Mouse (Mus musculus): ENCODE measurements at regions not wholly inside any gene's neighbourhood (a gene's known extent, or its start where the extent isn't known, plus 50 kb on each side); places are given as distances from the start of the nearest gene placed in this dataset.
"Not testable (repeated sequence)": the region's sequence is repeated elsewhere in the genome, so short reads cannot be mapped to it uniquely, and the experiment has no call there.

DNA sequence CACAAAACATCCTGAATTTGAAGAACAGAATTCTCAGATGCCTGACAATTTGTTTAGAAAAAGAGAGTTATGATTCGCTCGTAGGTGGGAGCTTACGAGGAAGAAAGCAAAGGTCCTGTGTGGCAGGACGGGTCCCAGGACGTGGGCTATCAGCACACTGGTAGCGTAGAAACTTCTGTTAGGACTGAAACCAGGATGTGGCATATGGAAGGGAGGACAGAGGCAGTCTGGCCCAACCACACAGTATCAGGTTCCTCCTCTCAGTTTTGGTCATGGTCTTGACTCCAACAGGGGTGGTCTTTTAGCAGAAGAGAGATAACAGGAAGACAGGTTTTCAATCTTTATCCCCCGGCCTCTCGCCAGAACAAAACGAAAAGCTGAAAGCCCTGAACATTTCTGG lies 130.1 kb downstream of the Gxylt1 start:
- H3K27me3 ChIP-seq (ENCODE audit: insufficient read depth, low read length) = no peaks in the 10 kb centered on the region
- no peaks in the 10 kb centered on the region for H3K36me3 ChIP-seq (ENCODE audit: insufficient read depth, low read length)
- TF ChIP-seq NANOG (IDR thresholded peaks at IDR 0.05; ENCODE audit: borderline replicate concordance, low read length) (no peak), CTCF (conservative IDR thresholded peaks at IDR 0.05; ENCODE audit: low read length) (no peak), POU5F1 (IDR thresholded peaks at IDR 0.05; ENCODE audit: borderline replicate concordance, low read length) (no peak)
- no peak overlapping the region for H3K4me3 ChIP-seq (replicated peaks; ENCODE audit: low read length)
- H3K9me3 ChIP-seq (ENCODE audit: low read length) = no peaks in the 10 kb centered on the region
- H3K4me1 ChIP-seq (replicated peaks; ENCODE audit: low read depth, low read length) = peaks cover 19% of the 10 kb centered on the region

DNA sequence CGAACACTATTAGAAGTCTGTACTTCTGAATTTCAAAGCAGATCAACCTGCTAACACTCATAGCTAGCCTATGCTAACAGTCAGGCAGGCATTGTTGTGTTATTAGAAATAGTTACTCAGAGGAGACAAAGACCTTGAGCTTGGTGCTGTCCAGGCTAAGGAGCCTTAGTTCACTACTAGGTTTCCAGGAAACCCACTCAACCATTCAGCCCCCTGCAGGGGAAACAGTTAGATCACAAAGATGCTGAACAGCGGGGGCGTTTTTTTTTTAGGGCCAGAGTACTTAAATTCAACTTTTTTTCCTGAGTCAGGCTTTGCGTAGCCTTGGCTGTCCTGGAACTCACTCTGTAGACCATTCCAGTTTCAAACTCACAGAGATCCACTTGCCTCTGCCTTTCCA lies 130.7 kb downstream of the Gxylt1 start:
- TF ChIP-seq NANOG (IDR thresholded peaks at IDR 0.05; ENCODE audit: borderline replicate concordance, low read length) (peak; percentile 77), CTCF (conservative IDR thresholded peaks at IDR 0.05; ENCODE audit: low read length) (no peak)
- H3K36me3 ChIP-seq (ENCODE audit: insufficient read depth, low read length) = no peaks in the 10 kb centered on the region

DNA sequence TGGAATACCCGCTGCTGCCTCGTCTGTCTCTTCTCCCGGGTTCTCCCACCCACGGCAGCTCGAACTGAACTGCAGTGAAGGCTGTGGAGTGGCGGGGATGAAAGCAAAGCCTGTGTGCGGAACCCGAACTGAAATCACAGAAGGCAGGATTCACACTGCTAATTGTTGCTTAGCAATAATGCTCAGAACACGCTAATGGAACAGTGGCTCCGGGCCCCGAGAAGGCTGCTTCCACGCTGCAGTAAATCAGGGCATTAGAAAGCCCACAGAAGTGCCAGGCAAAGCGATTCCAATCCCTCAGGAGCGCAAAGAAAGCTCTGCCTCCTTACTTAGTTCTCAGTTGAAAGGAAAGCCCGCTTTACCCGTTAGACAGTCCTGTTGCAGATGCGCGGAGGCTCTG lies 141.6 kb downstream of the Gxylt1 start:
- Histone ChIP-seq H3K9me3 (ENCODE audit: low read length) (peaks cover 11% of the 10 kb centered on the region; the same call in 1 of the 2 replicates), H3K27me3 (ENCODE audit: insufficient read depth, low read length) (peaks cover 6% of the 10 kb centered on the region; the same call in 1 of the 2 replicates), H3K36me3 (ENCODE audit: insufficient read depth, low read length) (no peaks in the 10 kb centered on the region), H3K4me1 (replicated peaks; ENCODE audit: low read depth, low read length) (peaks cover 16% of the 10 kb centered on the region; the same call in 1 of the 2 replicates), H3K4me3 (replicated peaks; ENCODE audit: low read length) (peak overlapping the region; percentile 46)
- no peak for TF ChIP-seq POU5F1 (IDR thresholded peaks at IDR 0.05; ENCODE audit: borderline replicate concordance, low read length)
- TF ChIP-seq NANOG (IDR thresholded peaks at IDR 0.05; ENCODE audit: borderline replicate concordance, low read length) = no peak
- no peak for TF ChIP-seq CTCF (conservative IDR thresholded peaks at IDR 0.05; ENCODE audit: low read length)

More for the DNA sequence above, 130.7 kb downstream of the Gxylt1 start:
- Histone ChIP-seq H3K4me1 (replicated peaks; ENCODE audit: low read depth, low read length) (peaks cover 19% of the 10 kb centered on the region), H3K27me3 (ENCODE audit: insufficient read depth, low read length) (no peaks in the 10 kb centered on the region), H3K9me3 (ENCODE audit: low read length) (no peaks in the 10 kb centered on the region), H3K4me3 (replicated peaks; ENCODE audit: low read length) (no peak overlapping the region)

DNA sequence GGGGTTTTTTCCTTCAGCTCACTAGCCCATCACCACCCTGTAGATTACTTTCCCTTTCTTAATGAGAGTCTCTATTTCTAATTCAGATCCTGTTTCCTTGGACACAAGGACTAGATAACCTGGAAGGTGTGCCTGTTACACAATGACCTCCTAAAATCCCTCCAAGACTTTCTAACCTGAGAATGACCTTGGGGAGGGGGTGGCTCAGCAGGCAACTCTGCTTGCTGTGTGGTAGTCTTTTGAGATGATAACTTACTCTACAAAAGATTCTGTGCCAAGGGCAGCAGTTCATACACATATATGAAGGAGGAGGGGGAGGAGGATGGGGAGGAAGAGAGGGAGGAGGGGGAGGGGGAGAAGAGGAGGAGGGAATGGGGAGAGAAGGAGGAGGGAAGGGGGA lies 143.9 kb downstream of the Gxylt1 start:
- Histone ChIP-seq H3K9me3 (ENCODE audit: low read length) (peaks cover 11% of the 10 kb centered on the region; the same call in 1 of the 2 replicates), H3K4me3 (replicated peaks; ENCODE audit: low read length) (no peak overlapping the region), H3K36me3 (ENCODE audit: insufficient read depth, low read length) (no peaks in the 10 kb centered on the region), H3K27me3 (ENCODE audit: insufficient read depth, low read length) (peaks cover 6% of the 10 kb centered on the region; the same call in 1 of the 2 replicates), H3K4me1 (replicated peaks; ENCODE audit: low read depth, low read length) (peaks cover 16% of the 10 kb centered on the region; the same call in 1 of the 2 replicates)
- TF ChIP-seq CTCF (conservative IDR thresholded peaks at IDR 0.05; ENCODE audit: low read length) = no peak
- TF ChIP-seq NANOG (IDR thresholded peaks at IDR 0.05; ENCODE audit: borderline replicate concordance, low read length) = peak; percentile 38; the same call in 1 of the 2 replicates

DNA sequence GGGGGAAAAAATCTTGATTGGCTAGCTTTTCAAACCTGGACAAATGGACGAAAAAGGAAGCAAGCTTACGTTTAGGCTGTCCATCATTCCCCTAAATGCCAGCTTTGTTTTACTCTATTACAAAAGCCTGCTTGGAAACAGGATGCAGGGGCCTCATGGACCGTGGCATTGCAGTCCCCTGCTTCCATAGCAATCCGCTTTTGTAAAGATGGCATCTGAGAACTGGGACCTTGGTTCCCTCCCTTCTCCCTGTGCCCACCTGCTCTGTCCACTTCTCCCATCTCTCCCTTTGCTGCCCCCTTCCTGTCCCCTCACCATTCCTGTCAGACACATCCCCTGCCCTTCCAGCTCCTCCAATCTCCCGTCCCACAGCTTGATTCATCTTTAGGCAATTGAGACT lies 149.7 kb downstream of the Gxylt1 start:
- no peak for TF ChIP-seq NANOG (IDR thresholded peaks at IDR 0.05; ENCODE audit: borderline replicate concordance, low read length)
- no peak for TF ChIP-seq POU5F1 (IDR thresholded peaks at IDR 0.05; ENCODE audit: borderline replicate concordance, low read length)
- TF ChIP-seq CTCF (conservative IDR thresholded peaks at IDR 0.05; ENCODE audit: low read length) = no peak
- no peak overlapping the region for H3K4me3 ChIP-seq (replicated peaks; ENCODE audit: low read length)
- no peaks in the 10 kb centered on the region for H3K36me3 ChIP-seq (ENCODE audit: insufficient read depth, low read length)
- H3K4me1 ChIP-seq (replicated peaks; ENCODE audit: low read depth, low read length) = no peaks in the 10 kb centered on the region
- no peaks in the 10 kb centered on the region for H3K27me3 ChIP-seq (ENCODE audit: insufficient read depth, low read length)
- H3K9me3 ChIP-seq (ENCODE audit: low read length) = peaks cover 5% of the 10 kb centered on the region; the same call in 1 of the 2 replicates

DNA sequence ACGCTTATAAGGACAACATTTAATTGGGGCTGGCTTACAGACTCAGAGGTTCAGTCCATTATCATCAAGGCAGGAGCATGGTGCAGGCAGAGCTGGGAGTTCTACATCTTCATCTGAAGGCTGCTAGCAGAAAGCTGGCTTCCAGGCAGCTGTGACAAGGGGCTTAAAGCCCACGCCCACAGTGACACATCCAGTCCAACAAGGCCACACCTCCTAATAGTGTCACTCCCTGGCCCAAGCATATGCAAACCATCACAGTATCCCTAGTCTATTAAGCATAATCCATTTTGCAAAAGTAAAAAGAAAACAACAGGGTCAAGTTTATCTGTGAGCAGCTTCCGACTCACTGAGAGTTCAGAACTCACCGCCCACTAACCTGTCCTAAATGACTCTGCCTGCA lies 153.8 kb downstream of the Gxylt1 start:
- Histone ChIP-seq H3K4me1 (replicated peaks; ENCODE audit: low read depth, low read length) (no peaks in the 10 kb centered on the region; the same call in 1 of the 2 replicates), H3K27me3 (ENCODE audit: insufficient read depth, low read length) (peaks cover 6% of the 10 kb centered on the region; the same call in 1 of the 2 replicates), H3K9me3 (ENCODE audit: low read length) (peaks cover 5% of the 10 kb centered on the region; the same call in 1 of the 2 replicates), H3K36me3 (ENCODE audit: insufficient read depth, low read length) (no peaks in the 10 kb centered on the region), H3K4me3 (replicated peaks; ENCODE audit: low read length) (no peak overlapping the region)
- TF ChIP-seq NANOG (IDR thresholded peaks at IDR 0.05; ENCODE audit: borderline replicate concordance, low read length) (no peak), POU5F1 (IDR thresholded peaks at IDR 0.05; ENCODE audit: borderline replicate concordance, low read length) (no peak), CTCF (conservative IDR thresholded peaks at IDR 0.05; ENCODE audit: low read length) (no peak)

DNA sequence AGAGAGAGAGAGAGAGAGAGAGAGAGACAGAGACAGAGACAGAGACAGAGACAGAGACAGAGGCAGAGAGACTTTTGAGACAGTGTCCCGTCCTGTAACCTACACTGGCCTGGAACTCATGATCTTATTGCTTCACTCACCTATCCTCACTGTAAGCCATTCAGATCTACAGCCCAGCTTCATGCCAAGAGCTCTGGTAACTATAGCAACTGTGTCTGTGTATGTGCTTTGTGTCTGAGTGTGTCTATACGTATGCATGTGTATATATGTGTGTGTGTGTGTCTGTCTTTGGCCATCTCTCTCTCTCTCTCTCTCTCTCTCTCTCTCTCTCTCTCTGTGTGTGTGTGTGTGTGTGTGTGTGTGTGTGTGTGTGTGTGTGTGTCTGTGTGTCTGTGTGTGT lies 157.2 kb downstream of the Gxylt1 start:
- not testable (repeated sequence) for H3K36me3 ChIP-seq (ENCODE audit: insufficient read depth, low read length); H3K27me3 ChIP-seq (ENCODE audit: insufficient read depth, low read length); H3K4me3 ChIP-seq (replicated peaks; ENCODE audit: low read length); H3K4me1 ChIP-seq (replicated peaks; ENCODE audit: low read depth, low read length)
- H3K9me3 ChIP-seq (ENCODE audit: low read length) = peaks cover 23% of the 10 kb centered on the region

DNA sequence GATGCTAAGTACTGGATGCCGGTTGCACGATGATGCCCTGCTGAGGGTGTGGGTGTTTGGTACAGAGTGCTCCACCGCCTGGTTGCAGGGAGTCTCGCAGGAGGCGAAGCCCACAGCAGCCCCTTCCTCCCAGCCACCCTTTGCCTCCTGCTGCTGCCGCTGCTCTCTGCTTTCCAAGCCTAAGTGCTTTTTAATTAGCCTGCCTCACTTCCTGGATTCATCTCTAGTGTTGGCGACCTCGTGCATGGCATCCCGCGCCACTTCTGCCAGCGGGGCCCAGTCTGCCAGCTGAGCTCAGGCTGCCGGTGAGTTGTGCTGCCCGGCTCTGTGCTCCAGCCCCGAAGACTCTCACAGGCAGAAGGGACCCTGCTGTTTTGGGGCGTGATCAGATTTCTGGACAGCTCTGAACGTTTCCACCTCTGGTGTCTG lies 159.3 kb downstream of the Gxylt1 start:
- peaks cover 23% of the 10 kb centered on the region for H3K9me3 ChIP-seq (ENCODE audit: low read length)
- H3K27me3 ChIP-seq (ENCODE audit: insufficient read depth, low read length) = peaks cover 6% of the 10 kb centered on the region; the same call in 1 of the 2 replicates
- TF ChIP-seq NANOG (IDR thresholded peaks at IDR 0.05; ENCODE audit: borderline replicate concordance, low read length) = no peak
- TF ChIP-seq CTCF (conservative IDR thresholded peaks at IDR 0.05; ENCODE audit: low read length) = no peak
- TF ChIP-seq POU5F1 (IDR thresholded peaks at IDR 0.05; ENCODE audit: borderline replicate concordance, low read length) = no peak
- H3K4me1 ChIP-seq (replicated peaks; ENCODE audit: low read depth, low read length) = no peaks in the 10 kb centered on the region; the same call in 1 of the 2 replicates
- H3K36me3 ChIP-seq (ENCODE audit: insufficient read depth, low read length) = no peaks in the 10 kb centered on the region
- peak overlapping the region; percentile 63 for H3K4me3 ChIP-seq (replicated peaks; ENCODE audit: low read length)

DNA sequence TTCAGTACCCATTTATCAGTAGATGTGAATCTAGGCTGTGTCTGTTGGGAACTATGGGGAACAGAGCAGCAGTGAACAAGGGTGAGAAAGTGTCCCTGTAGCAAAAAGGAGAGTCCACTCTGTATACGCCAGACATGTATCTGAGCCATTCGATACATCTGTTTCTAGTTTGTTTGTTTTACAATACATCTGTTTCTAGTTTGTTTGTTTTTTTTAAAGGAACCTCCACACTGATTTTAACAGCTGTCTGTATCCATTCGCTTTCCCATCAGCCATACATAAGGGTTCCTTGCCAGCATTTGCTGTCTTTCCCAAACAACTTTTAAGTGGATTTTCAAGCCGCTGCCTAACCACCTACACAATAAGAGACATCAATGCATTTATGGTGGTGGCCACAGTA lies 170.0 kb downstream of the Gxylt1 start:
- Histone ChIP-seq H3K36me3 (ENCODE audit: insufficient read depth, low read length) (no peaks in the 10 kb centered on the region), H3K9me3 (ENCODE audit: low read length) (no peaks in the 10 kb centered on the region), H3K27me3 (ENCODE audit: insufficient read depth, low read length) (no peaks in the 10 kb centered on the region), H3K4me3 (replicated peaks; ENCODE audit: low read length) (no peak overlapping the region), H3K4me1 (replicated peaks; ENCODE audit: low read depth, low read length) (no peaks in the 10 kb centered on the region)
- TF ChIP-seq NANOG (IDR thresholded peaks at IDR 0.05; ENCODE audit: borderline replicate concordance, low read length) (no peak), POU5F1 (IDR thresholded peaks at IDR 0.05; ENCODE audit: borderline replicate concordance, low read length) (no peak), CTCF (conservative IDR thresholded peaks at IDR 0.05; ENCODE audit: low read length) (no peak)

Measured in E14TG2a.4 (cell line).